Mouse (Mus musculus) splenic B cell, adult 2 months (primary cell): Measurements from ENCODE around the gene Ehf.

ENCODE experiments used
- DNase-seq: peaks from one replicate; pipeline ENCODE4 v3.0.0-alpha.2; 2011; ENCODE audit warnings: low read depth, low spot score
- H3K27me3 ChIP-seq: 2 replicates; pipeline ENCODE4 v1.6.1; 2012; ENCODE audit warnings: mild to moderate bottlenecking, low read length, moderate library complexity, mixed read lengths; ENCODE audit not compliant: control insufficient read depth, poor library complexity, insufficient read depth, severe bottlenecking
- H3K36me3 ChIP-seq: 2 replicates; pipeline ENCODE4 v1.6.1; 2012; ENCODE audit warnings: mild to moderate bottlenecking, low read length, moderate library complexity, mixed read lengths; ENCODE audit not compliant: control insufficient read depth, poor library complexity, insufficient read depth, severe bottlenecking

Ehf gene

DNA sequence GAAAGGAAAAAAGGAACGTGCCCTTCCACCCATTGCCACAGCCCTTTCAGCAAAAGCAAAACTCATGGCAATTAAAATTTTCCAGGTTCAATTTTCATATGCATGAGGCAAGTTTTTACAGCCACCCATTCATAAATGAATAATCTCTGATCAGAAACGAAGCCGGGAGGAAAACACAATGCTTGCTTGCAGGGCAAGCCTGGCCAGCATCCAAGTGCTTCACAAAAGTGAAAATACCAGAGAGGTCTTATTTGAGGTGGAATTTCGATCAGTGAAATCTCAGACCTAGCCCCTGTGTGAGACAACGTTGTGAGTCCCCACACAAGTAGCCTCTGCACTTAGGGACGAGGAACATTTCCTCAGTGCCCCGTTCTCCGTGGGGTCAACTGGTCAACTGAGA lies 19.3 kb downstream of the Ehf start:
- H3K36me3 ChIP-seq, result no peaks in the 10 kb centered on the region
- DNase-seq, result no peak
- no peaks in the 10 kb centered on the region for H3K27me3 ChIP-seq

DNA sequence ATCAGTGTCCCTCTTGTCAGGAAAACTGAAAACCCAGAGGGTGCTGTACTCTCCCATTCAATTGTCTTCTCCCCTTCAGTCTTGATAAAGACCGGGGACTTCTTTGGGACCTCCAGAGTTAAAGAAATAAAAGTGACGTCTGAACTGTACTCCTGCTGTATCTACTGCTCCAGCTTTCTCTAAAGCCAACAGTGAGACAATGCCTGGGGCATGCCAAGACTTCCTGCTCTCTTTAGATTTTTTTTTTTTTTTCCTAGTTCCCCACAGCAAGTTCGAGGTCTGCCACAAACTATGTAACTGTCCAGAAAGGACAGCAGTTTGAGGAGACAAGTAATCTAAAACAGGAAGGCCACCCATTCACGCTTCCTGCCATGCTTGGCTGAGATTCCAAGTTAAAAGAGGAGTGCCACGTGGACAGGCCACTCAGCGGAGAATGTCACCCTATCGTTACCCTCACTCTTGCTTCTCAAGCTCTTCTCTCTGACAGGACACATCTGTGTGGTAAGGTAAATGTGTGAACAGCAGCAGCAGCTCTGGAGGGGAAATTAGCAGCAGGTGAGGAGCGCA lies 20.8 kb downstream of the Ehf start:
- no peak for DNase-seq
- Histone ChIP-seq H3K27me3 (no peaks in the 10 kb centered on the region), H3K36me3 (no peaks in the 10 kb centered on the region)

DNA sequence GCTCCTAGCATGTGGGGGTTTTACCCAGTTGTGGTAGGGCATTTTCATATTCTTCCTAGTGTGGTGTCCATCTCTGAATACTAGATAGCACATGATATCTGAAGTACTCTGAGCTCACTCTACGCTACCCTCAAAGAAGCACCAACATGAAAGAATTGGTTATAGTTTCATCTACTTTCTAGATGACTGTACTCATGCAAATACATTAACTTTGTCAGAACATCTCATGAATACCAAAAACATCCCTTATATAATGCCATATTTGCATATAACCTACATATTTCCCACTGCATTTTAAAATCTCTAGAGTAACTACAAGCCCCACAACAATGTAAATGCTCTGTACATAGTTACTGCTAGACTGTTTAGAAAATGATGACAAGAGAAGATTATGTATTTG lies 23.2 kb downstream of the Ehf start:
- Histone ChIP-seq H3K36me3 (no peaks in the 10 kb centered on the region), H3K27me3 (no peaks in the 10 kb centered on the region)
- DNase-seq, result no peak

DNA sequence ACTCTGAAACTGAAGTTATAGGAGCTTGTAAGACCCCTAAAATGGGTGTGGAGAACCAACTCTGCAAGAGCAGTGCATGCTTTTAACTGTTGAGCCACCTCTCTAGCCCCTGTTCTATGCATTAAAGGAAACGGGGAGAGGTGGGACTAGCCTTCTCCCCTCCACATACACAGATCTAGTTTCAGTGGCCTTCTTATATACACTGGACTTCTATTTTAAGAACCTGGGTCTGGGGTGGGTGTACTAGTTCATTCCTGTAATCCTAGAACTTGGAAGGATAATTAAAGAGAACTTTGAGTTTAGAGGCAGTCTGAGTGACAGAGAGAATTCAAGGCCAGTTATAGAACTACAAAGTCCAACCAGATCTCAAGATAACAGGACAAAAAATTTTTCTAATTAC lies 24.6 kb downstream of the Ehf start:
- DNase-seq, result no peak
- no peaks in the 10 kb centered on the region for H3K36me3 ChIP-seq
- no peaks in the 10 kb centered on the region for H3K27me3 ChIP-seq

DNA sequence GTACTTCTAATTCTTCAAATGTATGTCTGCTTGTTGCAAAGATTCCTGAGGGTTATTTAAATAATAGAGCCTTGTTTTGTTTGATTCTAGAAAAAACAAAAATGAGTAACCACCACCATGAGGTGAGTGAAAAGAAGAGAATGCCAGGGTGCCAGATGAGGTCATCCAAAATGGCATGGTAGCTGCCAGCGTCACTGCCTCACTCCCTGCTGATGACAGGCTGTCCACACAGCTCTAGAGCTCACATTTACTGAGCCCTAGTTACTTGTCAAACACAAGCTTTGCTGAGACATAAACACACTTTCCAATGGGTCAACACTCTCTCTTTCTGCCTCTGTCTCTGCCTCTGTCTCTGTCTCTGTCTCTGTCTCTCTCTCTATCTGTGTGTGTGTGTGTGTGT lies 25.3 kb downstream of the Ehf start:
- no peaks in the 10 kb centered on the region for H3K27me3 ChIP-seq
- no peak for DNase-seq

DNA sequence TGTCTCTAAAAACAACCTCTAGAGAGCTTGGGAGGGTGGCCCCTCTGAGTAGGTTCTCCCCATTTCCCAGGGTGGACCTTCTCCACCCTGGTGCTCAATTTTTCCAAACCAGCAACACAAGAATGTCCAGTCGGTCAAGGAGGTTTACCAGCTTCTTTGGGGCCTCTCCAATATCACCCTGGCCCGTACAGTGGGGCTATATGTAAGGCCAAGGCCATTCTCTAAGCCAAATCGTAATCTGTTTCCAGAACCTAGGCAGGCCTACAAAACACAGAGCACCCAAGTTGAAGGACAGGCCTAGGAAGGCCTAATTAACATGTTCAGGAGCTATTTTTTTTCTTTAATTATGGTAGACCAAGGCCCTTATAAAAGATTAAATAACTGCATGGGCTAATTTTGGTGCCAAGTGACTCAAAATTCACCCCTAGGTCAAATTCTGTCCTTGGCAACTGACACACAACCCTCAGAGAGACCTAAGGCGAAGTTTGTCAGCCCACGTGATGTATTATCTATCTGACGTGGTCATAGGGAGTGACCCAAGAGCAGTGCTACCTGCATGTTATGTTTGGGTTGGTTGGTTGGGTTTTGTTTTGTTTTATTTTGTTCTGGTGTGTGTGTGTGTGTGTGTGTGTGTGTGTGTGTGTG lies 27.6 kb downstream of the Ehf start:
- Histone ChIP-seq H3K27me3 (no peaks in the 10 kb centered on the region), H3K36me3 (no peaks in the 10 kb centered on the region)
- DNase-seq, result no peak

More for the DNA sequence above, 25.3 kb downstream of the Ehf start:
- no peaks in the 10 kb centered on the region for H3K36me3 ChIP-seq

DNA sequence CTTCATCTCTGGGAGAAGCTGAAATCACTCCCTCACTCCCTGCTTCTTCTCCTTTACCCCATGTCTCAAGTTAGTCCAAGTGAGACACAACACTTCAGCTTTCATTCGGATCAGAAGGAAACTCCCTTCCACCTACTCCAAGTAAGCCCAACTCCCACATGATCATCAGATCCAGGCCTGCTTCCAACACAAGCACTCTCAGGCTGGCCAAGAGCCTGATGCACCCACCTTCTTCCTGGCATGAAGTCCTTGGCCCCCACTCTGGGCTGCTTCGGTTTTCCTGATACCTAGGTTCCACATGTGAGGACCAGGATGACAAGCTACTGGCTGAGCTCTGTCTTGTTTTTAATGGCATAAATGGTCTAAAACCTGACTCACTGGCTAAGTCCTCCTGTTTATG lies 28.3 kb downstream of the Ehf start:
- Histone ChIP-seq H3K36me3 (no peaks in the 10 kb centered on the region), H3K27me3 (no peaks in the 10 kb centered on the region)
- no peak for DNase-seq

DNA sequence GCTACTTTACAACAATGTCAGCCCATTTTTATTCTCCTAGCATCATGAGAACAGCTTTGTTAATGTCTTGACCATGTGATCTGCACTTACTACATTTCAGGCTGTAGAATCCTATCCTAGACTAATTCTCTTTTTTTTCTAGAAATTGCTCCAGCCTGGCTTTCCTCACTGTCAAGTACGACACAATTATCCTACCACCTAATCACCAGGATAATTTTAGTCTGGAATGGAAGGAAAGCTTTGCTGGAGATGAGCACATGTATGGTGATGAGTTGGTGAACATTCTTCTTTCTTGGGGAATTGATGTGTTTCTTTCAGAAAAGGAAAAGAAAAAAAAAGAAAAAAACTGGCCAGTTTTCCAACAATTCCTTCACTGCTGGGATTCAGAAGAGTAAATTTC lies 28.8 kb downstream of the Ehf start:
- no peaks in the 10 kb centered on the region for H3K27me3 ChIP-seq
- DNase-seq, result no peak
- no peaks in the 10 kb centered on the region for H3K36me3 ChIP-seq

DNA sequence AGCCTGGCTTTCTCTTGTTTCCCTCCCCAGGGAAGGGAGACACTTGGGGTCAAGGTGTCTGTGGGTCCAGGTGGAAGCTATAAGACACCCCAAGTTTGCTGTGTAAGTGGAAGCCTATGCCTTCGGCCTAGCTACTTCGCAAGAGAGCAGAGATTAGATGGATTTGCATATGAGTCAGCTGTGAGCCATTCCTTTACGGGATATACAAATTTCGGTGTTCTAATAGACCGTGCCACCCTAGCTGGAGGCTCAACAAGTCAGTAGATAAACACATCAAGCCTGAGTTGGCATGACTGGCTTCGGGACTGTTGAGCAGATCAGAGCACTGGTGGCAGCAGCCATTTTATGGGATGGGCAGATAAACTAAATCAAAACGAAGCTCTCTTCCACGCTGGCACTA lies 31.6 kb downstream of the Ehf start:
- Histone ChIP-seq H3K27me3 (no peaks in the 10 kb centered on the region), H3K36me3 (no peaks in the 10 kb centered on the region)
- no peak for DNase-seq

DNA sequence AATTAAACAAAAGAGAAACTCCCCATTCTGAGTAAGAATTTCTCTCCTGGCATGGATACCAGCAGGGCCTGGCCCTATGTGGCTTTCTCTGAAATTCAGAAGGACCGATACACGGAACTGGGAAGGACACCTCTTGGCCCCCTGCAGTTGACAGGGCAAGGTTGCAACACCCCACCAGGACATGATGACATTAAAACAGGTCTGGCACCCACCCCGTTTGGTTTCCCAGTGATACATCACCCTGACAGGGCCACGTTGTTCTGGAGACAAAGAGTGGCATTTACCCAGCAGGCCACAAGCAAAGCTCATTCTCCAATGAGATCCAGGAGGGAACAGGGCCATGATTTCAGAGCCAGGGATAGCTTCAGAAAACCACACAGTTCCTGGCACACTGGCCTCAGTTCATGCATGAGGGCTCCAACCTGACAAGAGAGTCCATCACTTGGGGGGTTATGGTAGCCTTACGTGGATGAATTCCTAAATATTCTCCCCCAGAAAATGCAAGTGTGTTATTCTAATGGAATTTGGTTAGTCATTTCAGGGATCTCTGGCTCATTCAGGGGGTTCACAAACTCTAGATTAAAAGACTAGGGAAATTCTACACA lies 32.4 kb downstream of the Ehf start:
- H3K36me3 ChIP-seq, result no peaks in the 10 kb centered on the region
- DNase-seq, result no peak
- no peaks in the 10 kb centered on the region for H3K27me3 ChIP-seq

DNA sequence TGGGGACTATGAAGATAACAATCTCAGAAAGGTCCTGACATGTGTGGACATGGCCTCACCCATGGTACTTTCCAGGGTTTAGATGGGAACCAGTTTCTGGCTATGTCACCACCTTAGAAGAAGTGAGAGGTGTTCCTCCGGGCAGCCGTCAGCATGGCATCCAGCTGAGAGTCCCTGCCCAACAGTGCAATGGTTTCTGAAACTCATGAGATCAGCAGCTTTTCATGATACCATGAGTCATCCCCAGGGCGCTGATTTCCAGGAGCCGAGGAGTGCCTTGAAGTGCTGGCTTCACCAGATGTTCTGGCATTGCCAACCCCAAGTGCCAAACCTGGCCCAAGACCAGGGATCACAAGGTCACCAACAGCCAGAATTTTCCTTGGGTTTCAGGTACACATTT lies 64.0 kb downstream of the Ehf start:
- DNase-seq, result no peak
- Histone ChIP-seq H3K27me3 (no peaks in the 10 kb centered on the region), H3K36me3 (no peaks in the 10 kb centered on the region)

DNA sequence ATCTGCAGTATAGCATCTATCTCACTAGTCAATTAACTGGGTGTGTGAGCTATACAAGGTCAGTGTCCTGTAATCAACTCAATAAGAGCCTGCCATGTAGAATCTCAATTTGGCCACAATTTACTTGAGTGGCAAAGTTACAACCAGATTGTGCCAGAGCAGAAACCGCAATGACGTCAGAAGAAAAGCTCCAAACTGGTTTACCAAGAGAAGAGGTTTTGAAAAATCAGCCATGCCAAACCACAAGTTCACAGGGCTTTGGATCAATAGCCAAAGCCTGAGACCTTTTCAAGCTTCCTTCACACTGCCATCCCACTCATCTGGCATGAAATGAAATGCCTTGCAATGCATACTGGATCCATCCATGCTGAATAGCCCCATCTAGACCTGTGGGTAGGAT lies 76.3 kb downstream of the Ehf start:
- H3K36me3 ChIP-seq, result no peaks in the 10 kb centered on the region
- DNase-seq, result no peak
- H3K27me3 ChIP-seq, result no peaks in the 10 kb centered on the region

DNA sequence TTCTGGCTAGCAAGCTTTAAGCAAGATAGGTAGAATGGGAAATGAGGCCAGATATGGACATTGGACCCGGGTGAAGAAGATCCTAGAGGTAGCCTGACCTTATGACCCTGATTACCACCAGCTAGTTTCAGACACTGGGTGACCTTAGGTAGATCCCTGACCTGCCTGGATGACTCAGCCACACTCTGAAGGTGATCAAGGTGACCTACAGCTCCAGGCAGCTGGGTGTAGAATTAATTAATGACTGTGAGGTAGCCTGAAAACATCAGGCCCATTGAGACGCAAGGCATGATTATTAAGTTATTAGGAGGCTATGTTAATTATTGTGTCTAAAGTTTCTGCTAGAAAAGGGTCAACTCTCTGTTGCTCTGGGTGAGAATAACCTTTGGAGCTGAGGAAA lies 82.2 kb downstream of the Ehf start:
- no peaks in the 10 kb centered on the region for H3K36me3 ChIP-seq
- no peak for DNase-seq
- H3K27me3 ChIP-seq, result no peaks in the 10 kb centered on the region

DNA sequence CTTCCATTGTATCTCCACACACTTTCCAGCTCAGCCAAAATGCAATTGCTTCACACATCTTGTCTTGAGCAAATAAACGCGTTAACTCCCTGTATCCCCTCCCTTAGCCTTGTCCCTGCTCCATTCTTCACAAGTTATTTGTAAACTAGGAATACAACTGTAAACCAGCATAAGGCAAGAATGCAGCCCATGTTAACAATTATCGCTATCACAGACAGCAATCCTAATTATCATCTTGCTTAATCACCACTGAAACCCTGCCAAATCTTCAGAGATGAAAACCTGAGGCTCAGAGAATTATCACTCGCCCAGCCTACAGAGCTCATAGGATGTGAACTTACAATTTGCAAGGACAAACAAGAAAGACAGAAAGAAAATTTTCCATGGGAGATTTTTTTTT lies 84.8 kb downstream of the Ehf start:
- no peak for DNase-seq
- no peaks in the 10 kb centered on the region for H3K36me3 ChIP-seq
- H3K27me3 ChIP-seq, result no peaks in the 10 kb centered on the region

DNA sequence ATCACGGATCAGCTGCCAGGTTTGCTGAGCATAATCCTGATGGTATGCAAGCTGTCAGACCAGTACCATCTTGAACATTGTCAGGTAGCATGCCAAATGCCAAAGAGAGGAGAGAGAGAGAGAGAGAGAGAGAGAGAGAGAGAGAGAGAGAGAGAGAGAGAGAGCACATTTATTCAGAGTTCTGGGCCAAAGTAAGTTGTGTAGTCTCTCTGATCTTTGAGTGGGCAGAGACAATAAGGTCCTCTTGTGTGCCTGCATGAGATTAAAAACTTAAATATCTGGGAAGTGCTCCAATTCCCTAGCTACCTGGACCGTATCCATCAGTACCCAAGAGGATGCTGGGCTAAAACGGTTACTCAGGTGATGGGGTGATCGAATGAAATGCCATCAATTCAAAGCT lies 87.3 kb downstream of the Ehf start:
- Histone ChIP-seq H3K36me3 (no peaks in the 10 kb centered on the region), H3K27me3 (no peaks in the 10 kb centered on the region)
- DNase-seq, result no peak

DNA sequence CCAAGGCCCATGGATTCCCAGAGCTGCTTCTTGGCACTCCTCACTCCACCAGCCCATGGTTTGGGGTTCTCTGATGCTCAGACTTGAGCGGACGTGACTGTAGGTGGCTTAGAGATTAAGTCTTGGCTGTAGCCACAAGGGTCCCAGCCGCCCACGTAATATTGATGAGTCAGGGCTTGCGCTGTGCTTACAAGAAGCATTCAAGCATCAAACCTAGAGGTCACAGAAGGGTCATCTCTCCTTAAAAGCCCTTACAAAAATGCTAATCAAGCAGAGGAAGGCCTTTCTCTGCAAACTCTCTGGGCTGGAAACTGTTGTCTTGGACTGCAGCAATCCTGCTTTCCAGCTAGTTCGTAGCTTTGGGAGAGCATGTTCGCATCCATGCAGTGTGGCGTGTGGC lies 88.2 kb downstream of the Ehf start:
- DNase-seq, result no peak
- H3K27me3 ChIP-seq, result no peaks in the 10 kb centered on the region
- H3K36me3 ChIP-seq, result no peaks in the 10 kb centered on the region
